Mouse (Mus musculus): Measurements from ENCODE around the gene Iqschfp. TPM values are rescaled to one million over a fixed set of nuclear protein-coding genes. Genes with fewer than 3 reads are reported as not detected.

Gene Iqschfp
- total RNA-seq, 2 experiments from 2014 or later = 18.6 to 20.3 TPM

GRCm38 (mm10) chr3:68332515-68332914, 440.5 kb downstream of the Iqschfp start:
- DNase-seq (ENCODE audit: low spot score in 2 of 2) = no peak

GRCm38 (mm10) chr3:68335501-68335900, 443.5 kb downstream of the Iqschfp start:
- DNase-seq (ENCODE audit: low spot score in 2 of 2) = no peak

GRCm38 (mm10) chr3:68350624-68351023, 458.6 kb downstream of the Iqschfp start:
- no peak for DNase-seq (ENCODE audit: low spot score in 2 of 2)

- no peak for DNase-seq (ENCODE audit: low spot score in 2 of 2)
Observed at GRCm38 (mm10) chr3:68351461-68351860, 459.4 kb downstream of the Iqschfp start.

- no peak for DNase-seq (ENCODE audit: low spot score in 2 of 2)
Observed at GRCm38 (mm10) chr3:68352961-68353360, 460.9 kb downstream of the Iqschfp start.

- no peak for DNase-seq (ENCODE audit: low spot score in 2 of 2)
Observed at GRCm38 (mm10) chr3:68353492-68353891, 461.5 kb downstream of the Iqschfp start.

DNA sequence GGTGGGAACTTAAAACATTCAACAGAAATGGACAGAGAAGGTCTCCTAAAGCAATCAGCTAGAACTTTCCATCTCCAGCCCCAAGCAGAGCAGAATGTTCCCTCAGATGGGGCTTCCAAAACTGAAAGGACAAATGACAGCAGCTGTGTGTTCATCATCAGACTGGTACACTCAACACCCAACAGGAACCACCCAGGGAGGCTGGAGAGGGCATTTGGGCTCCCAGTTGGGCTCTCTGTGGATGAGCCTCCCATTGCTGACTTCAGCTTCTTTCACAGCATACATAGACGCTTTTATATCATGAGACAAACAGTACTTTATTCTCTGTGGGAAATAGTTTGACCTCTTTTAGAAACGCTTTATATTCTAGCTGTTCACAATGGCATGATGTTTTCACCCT, 464.5 kb downstream of the Iqschfp start:
- DNase-seq (ENCODE audit: low spot score in 2 of 2) = no peak

DNA sequence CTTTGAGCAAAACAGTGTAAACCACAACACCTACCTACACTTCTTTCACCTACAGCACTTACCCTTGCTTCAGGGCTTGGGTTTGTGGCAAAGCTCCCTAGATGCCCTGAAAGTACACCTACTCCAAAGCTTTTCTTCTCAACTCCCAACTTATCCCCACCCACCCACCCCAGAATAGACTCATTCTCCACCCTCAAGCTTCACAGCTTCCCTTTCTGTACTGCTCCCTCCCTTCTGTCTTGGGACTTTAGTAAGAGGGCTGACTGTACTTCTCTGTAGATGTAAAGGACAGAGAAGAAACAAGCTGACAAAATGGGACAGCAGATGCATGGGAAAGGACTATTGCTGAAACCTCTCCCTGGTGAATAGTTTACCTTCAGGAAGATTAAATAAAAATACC, 476.0 kb downstream of the Iqschfp start:
- DNase-seq (ENCODE audit: low spot score in 2 of 2) = no peak

DNA sequence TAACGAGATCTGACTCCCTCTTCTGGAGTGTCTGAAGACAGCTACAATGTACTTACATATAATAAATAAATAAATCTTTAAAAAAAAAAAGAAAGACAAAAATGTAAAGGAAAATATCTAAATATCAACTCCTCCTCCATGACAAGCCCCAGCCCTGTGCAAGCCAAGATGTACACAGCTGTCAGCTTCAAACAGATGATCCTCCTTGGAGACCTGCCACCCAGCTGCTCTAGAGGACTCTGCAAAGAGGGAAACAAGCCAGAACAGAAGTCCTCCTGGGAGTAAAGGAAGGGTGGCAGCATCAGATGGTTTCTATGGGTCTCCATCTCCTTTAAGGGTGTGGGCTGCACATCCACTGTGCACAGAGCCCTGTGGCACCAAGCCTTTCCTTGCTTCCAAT, 480.9 kb downstream of the Iqschfp start:
- DNase-seq (ENCODE audit: low spot score in 2 of 2) = no peak

GRCm38 (mm10) chr3:68375100-68375508, 483.1 kb downstream of the Iqschfp start:
- DNase-seq (ENCODE audit: low spot score in 2 of 2) = no peak

- no peak for DNase-seq (ENCODE audit: low spot score in 2 of 2)
Observed at GRCm38 (mm10) chr3:68377452-68378198, 485.6 kb downstream of the Iqschfp start.

DNA sequence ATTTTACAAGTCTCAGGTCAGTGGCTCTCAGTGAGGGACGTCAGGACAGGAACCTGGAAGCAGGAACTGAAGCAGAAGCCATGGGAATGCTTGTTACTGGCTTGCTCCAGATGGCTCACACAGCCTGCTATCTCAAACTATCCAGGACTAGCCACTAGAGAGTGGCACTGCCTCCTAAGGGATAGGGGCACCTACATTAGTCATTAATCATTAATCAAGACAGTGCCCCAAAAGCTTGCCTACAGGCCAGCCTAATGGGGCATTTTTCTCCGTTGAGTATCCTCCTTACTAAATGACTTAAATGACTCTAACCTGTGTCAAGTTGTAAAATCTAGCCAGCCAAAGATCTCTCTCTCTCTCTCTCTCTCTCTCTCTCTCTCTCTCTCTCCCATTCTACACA, 486.8 kb downstream of the Iqschfp start:
- no peak for DNase-seq (ENCODE audit: low spot score in 2 of 2)

DNA sequence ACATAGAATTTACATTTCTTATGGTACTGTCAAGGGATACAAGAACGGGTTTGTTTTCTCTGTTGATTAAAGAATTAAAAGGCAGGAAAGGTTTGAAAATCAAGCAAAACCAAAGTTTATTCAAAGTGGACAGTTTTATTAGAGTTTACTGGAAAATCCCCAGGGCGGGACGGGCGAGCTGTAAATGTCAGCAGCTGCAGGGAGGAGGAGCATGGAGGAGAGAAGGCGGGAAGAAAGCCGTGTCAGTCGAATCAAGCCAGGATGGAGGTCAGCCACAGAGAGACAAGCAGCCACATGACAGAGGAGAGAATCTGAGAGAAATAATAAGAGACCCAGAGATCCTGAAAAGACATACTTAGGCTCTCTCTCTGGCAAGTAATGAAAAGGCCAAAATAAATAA, 487.2 kb downstream of the Iqschfp start:
- no peak for DNase-seq (ENCODE audit: low spot score in 2 of 2)

- DNase-seq (ENCODE audit: low spot score in 2 of 2) = peak in 1 of 2 experiments; percentile 22
Observed at GRCm38 (mm10) chr3:68383672-68384071, 491.6 kb downstream of the Iqschfp start.

GRCm38 (mm10) chr3:68385544-68385943, 493.5 kb downstream of the Iqschfp start:
- no peak for DNase-seq (ENCODE audit: low spot score in 2 of 2)

DNA sequence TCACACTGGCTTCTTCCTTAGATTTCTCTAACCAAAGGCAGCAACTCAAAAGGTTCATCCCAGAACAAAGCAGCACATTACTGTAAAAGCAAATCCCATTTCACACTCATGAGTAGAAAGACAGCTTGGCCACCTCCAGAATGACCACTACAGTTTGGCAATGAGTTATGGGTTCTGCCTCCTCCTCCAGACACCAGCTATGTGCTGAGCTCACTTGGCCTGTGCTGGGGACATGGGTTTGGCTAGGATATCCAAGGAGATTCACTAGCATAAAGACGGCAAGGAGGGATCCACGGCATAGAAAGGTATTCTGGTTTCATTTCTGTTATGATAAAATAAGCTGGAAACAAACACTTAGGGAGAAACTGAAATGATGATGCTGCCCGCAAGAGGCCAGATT, 496.0 kb downstream of the Iqschfp start:
- no peak for DNase-seq (ENCODE audit: low spot score in 2 of 2)

- DNase-seq (ENCODE audit: low spot score in 2 of 2) = no peak
Observed at GRCm38 (mm10) chr3:68393578-68393977, 501.5 kb downstream of the Iqschfp start.

GRCm38 (mm10) chr3:68398691-68399090, 506.7 kb downstream of the Iqschfp start:
- DNase-seq (ENCODE audit: low spot score in 2 of 2) = no peak

- no peak for DNase-seq (ENCODE audit: low spot score in 2 of 2)
Observed at GRCm38 (mm10) chr3:68400121-68400520, 508.1 kb downstream of the Iqschfp start.

GRCm38 (mm10) chr3:68403343-68403742, 511.3 kb downstream of the Iqschfp start:
- DNase-seq (ENCODE audit: low spot score in 2 of 2) = no peak

GRCm38 (mm10) chr3:68403783-68404217, 511.8 kb downstream of the Iqschfp start:
- peak; percentile 48 to 51 for DNase-seq (ENCODE audit: low spot score in 2 of 2)

- DNase-seq (ENCODE audit: low spot score in 2 of 2) = no peak
Observed at GRCm38 (mm10) chr3:68405724-68406123, 513.7 kb downstream of the Iqschfp start.

DNA sequence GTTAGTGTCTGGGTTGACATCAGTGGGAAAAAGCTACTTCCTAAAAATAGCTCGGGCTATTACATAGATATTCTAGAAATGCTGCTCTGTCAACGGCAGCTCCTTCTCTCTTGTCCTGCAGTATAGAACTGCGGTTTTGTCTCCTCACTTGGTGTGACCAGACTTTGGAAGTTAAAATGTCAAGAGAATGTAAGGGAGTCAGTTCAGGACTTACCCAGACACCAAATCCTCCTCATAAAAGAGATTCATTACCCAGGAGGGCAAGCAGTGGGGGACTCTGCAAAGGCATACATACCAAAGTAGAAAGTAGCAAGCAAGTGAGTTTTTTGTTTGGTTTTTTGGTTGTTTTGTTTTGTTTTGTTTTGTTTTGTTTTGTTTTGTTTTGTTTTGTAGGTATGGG, 520.2 kb downstream of the Iqschfp start:
- DNase-seq (ENCODE audit: low spot score in 2 of 2) = no peak
